Comparison of ENCODE assay signal across 20 mouse cellular contexts in the genomic region with DNA sequence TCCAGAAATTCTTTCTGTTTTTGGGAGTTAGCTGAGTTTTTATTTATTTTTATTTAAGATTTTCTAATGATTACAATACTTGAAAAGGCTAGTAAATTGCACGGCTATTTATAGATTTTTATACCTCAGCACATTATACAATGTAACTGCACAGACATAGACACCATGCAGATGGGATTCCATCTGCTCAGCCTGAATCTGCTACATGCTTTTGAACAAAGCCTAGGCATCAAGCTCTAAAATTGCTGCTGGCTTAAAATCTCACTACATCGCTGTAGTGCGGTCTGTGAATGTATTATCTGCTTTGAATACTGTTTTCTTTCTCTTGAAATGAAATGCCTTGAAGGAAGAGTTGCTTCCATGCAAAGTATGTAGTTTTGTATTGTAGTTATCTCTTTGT.
DNase-seq lines count a peak whose midpoint lies in the region; ATAC-seq and TF ChIP-seq lines count a peak whose summit lies in the region.
"Had no signal": no experiment of that assay in that cellular context is flagged by ENCODE, and none has a peak within 500 bp of the region (broad histone marks: within the 10 kb centered on the region; RNA-seq: fewer than 3 reads in every experiment).

No protein-coding gene starts in this region.

- TF ChIP-seq EP300 in liver, postnatal 0 days (IDR thresholded peaks at IDR 0.05; ENCODE audit: low read depth), result no peak

- no peak overlapping the region for H3K4me2 ChIP-seq in liver, postnatal 0 days (ENCODE audit: low read depth, low read length)
- H3K4me2 ChIP-seq: hindbrain, embryonic 14.5 days; liver, embryonic 12.5 days; neural tube, embryonic 13.5 days had no signal

- no peaks in the 10 kb centered on the region for H3K36me3 ChIP-seq in liver, postnatal 0 days (replicated peaks; ENCODE audit: insufficient read depth, low read length)
- H3K36me3 ChIP-seq: G1E; limb, embryonic 10.5 days; liver, embryonic 12.5 days; neural tube, embryonic 13.5 days had no signal

- intact Hi-C loops in left cerebral cortex, postnatal 25 days (cut with DNase I), result no loop called here

- DNase-seq in right cerebral cortex, adult 18-20 months, result peak; percentile 39
- DNase-seq in right cerebral cortex, postnatal 14 days, result no peak
- peak; percentile 66 for DNase-seq in layer of hippocampus, adult 11-12 months (ENCODE audit: low spot score)
- peak; percentile 60 to 82 for DNase-seq in left cerebral cortex, postnatal 25 days (ENCODE audit: low spot score in 2 of 2)
- DNase-seq in MN1 (ENCODE audit: low spot score), result no peak
- no peak for DNase-seq in liver, postnatal 0 days
- no peak for DNase-seq in adrenal gland, adult 8-10 months
- DNase-seq: adrenal gland, postnatal 10 days; cerebellum, postnatal 10 days; gastrocnemius, adult 2 months; heart, adult 2 months; kidney, adult 11 months; kidney, postnatal 14 days; thymus, adult 18-20 months had no signal

- no peak overlapping the region for H3K27ac ChIP-seq in liver, postnatal 0 days (ENCODE audit: low read depth)
- H3K27ac ChIP-seq: gastrocnemius, adult 2 months; heart, adult 2 months; hindbrain, embryonic 14.5 days; limb, embryonic 10.5 days; liver, embryonic 12.5 days; neural tube, embryonic 13.5 days had no signal

- H3K9me3 ChIP-seq in liver, postnatal 0 days (ENCODE audit: low read length), result no peaks in the 10 kb centered on the region
- H3K9me3 ChIP-seq: G1E; limb, embryonic 10.5 days; liver, embryonic 12.5 days; megakaryocyte, embryonic 14.5 days; neural tube, embryonic 13.5 days had no signal

- H3K27me3 ChIP-seq in liver, postnatal 0 days (ENCODE audit: insufficient read depth, low read length), result no peaks in the 10 kb centered on the region
- H3K27me3 ChIP-seq: liver, embryonic 12.5 days; megakaryocyte, embryonic 14.5 days; neural tube, embryonic 13.5 days had no signal

- no peak for ATAC-seq in liver, postnatal 0 days
- ATAC-seq: liver, embryonic 12.5 days had no signal

- H3K9ac ChIP-seq in liver, postnatal 0 days (replicated peaks), result no peak overlapping the region
- H3K9ac ChIP-seq: hindbrain, embryonic 14.5 days; liver, embryonic 12.5 days; neural tube, embryonic 13.5 days had no signal

- 84% methylated on average over 3 of the region's 3 CpGs for WGBS in liver, postnatal 0 days (ENCODE audit: insufficient replicate concordance)

- H3K4me3 ChIP-seq in liver, postnatal 0 days (ENCODE audit: low read depth, low read length), result no peak overlapping the region
- H3K4me3 ChIP-seq: gastrocnemius, adult 2 months; heart, adult 2 months; limb, embryonic 10.5 days; liver, embryonic 12.5 days; megakaryocyte, embryonic 14.5 days; neural tube, embryonic 13.5 days had no signal

- no peak for TF ChIP-seq CTCF in liver, postnatal 0 days (IDR thresholded peaks at IDR 0.05; ENCODE audit: low read depth)

- H3K4me1 ChIP-seq in liver, postnatal 0 days (ENCODE audit: insufficient read depth), result no peaks in the 10 kb centered on the region
- H3K4me1 ChIP-seq: limb, embryonic 10.5 days; liver, embryonic 12.5 days; megakaryocyte, embryonic 14.5 days; neural tube, embryonic 13.5 days had no signal

Comparison
In these comparisons a context has a peak if more than half of its experiments do, and no peak if none do; other contexts are left out.
1. DNase-seq: peak in right cerebral cortex, adult 18-20 months (single experiment), layer of hippocampus, adult 11-12 months (single experiment) and left cerebral cortex, postnatal 25 days (2 of 2); none in right cerebral cortex, postnatal 14 days (single experiment), MN1 (single experiment), liver, postnatal 0 days (single experiment) and adrenal gland, adult 8-10 months (single experiment).